ENCODE assay signal across 8 mouse cellular contexts in genomic region chr13:4608530-4608929, GRCm38 (mm10). TPM values are rescaled to one million over a fixed set of nuclear protein-coding genes. Genes with fewer than 3 reads are reported as not detected.
DNase-seq lines count a peak whose midpoint lies in the region; ATAC-seq and TF ChIP-seq lines count a peak whose summit lies in the region.

No protein-coding gene starts in this region.

- TF ChIP-seq POLR2A in ES-Bruce4 (IDR thresholded peaks at IDR 0.05; ENCODE audit: insufficient read depth, low read length): no peak

- DNase-seq in heart, postnatal 10 days: no peak
- no peak for DNase-seq in liver, postnatal 0 days
- no peak for DNase-seq in cerebellum, postnatal 36 days
- no peak for DNase-seq in adrenal gland, postnatal 25 days
- no peak for DNase-seq in gastrocnemius, postnatal 36 days

- no peak for TF ChIP-seq CTCF in ES-Bruce4 (IDR thresholded peaks at IDR 0.05; ENCODE audit: low read depth, low read length)
- no peak for TF ChIP-seq CTCF in liver, postnatal 0 days (IDR thresholded peaks at IDR 0.05; ENCODE audit: low read depth)

- peak overlapping the region; percentile 89 for H3K9ac ChIP-seq in heart, embryonic 13.5 days
- H3K9ac ChIP-seq in ES-Bruce4 (ENCODE audit: low read depth, poor library complexity, severe bottlenecking): peak overlapping the region; percentile 72
- peak overlapping the region; percentile 74 for H3K9ac ChIP-seq in forebrain, embryonic 16.5 days (replicated peaks; ENCODE audit: low read depth, low read length)
- peak overlapping the region; percentile 68 for H3K9ac ChIP-seq in liver, postnatal 0 days (replicated peaks)

- no peaks in the 10 kb centered on the region for H3K27me3 ChIP-seq in heart, embryonic 13.5 days (replicated peaks)
- no peaks in the 10 kb centered on the region for H3K27me3 ChIP-seq in ES-Bruce4 (ENCODE audit: control insufficient read depth, insufficient read depth, low read length, poor library complexity, severe bottlenecking)
- H3K27me3 ChIP-seq in forebrain, embryonic 16.5 days (replicated peaks; ENCODE audit: control insufficient read depth, insufficient read depth, low read length): no peaks in the 10 kb centered on the region
- H3K27me3 ChIP-seq in liver, postnatal 0 days (ENCODE audit: insufficient read depth, low read length): no peaks in the 10 kb centered on the region

- peak overlapping the region; percentile 77 for H3K4me2 ChIP-seq in heart, embryonic 13.5 days
- H3K4me2 ChIP-seq in forebrain, embryonic 16.5 days (ENCODE audit: low read length): peak overlapping the region; percentile 57
- peak overlapping the region; percentile 69 for H3K4me2 ChIP-seq in liver, postnatal 0 days (ENCODE audit: low read depth, low read length)

- ATAC-seq in heart, embryonic 13.5 days (ENCODE audit: extremely low read depth, insufficient number of reproducible peaks, low FRiP score, low TSS enrichment): no peak
- no peak for ATAC-seq in forebrain, embryonic 16.5 days
- peak; percentile 26 for ATAC-seq in liver, postnatal 0 days

- peak overlapping the region; percentile 74 for H3K27ac ChIP-seq in heart, embryonic 13.5 days (replicated peaks)
- H3K27ac ChIP-seq in ES-Bruce4 (ENCODE audit: insufficient read depth, low read length): peak overlapping the region; percentile 28; the same call in 1 of the 2 replicates
- peak overlapping the region; percentile 64 for H3K27ac ChIP-seq in forebrain, embryonic 16.5 days (ENCODE audit: low read length)
- peak overlapping the region; percentile 82 for H3K27ac ChIP-seq in liver, postnatal 0 days (ENCODE audit: low read depth)

- no peaks in the 10 kb centered on the region; the same call in 1 of the 2 replicates for H3K4me1 ChIP-seq in heart, embryonic 13.5 days
- H3K4me1 ChIP-seq in ES-Bruce4 (ENCODE audit: control insufficient read depth, insufficient read depth, low read length): no peaks in the 10 kb centered on the region
- 0 out of 2 replicates have a peak, but pooled peaks cover 2% of the 10 kb centered on the region for H3K4me1 ChIP-seq in forebrain, embryonic 16.5 days (replicated peaks; ENCODE audit: control insufficient read depth, insufficient read depth, low read length)
- no peaks in the 10 kb centered on the region for H3K4me1 ChIP-seq in liver, postnatal 0 days (ENCODE audit: insufficient read depth)

- H3K4me3 ChIP-seq in heart, embryonic 13.5 days: peak overlapping the region; percentile 76
- H3K4me3 ChIP-seq in ES-Bruce4 (ENCODE audit: low read depth, low read length): peak overlapping the region; percentile 94
- peak overlapping the region; percentile 70 for H3K4me3 ChIP-seq in forebrain, embryonic 16.5 days (replicated peaks; ENCODE audit: low read length)
- peak overlapping the region; percentile 61 for H3K4me3 ChIP-seq in liver, postnatal 0 days (ENCODE audit: low read depth, low read length)

- H3K36me3 ChIP-seq in heart, embryonic 13.5 days: peaks cover 8% of the 10 kb centered on the region; the same call in 1 of the 2 replicates
- no peaks in the 10 kb centered on the region for H3K36me3 ChIP-seq in ES-Bruce4 (ENCODE audit: control insufficient read depth, insufficient read depth, low read length, poor library complexity, severe bottlenecking)
- no peaks in the 10 kb centered on the region for H3K36me3 ChIP-seq in forebrain, embryonic 16.5 days (ENCODE audit: control insufficient read depth, insufficient read depth)
- H3K36me3 ChIP-seq in liver, postnatal 0 days (replicated peaks; ENCODE audit: insufficient read depth, low read length): no peaks in the 10 kb centered on the region

- no peak for TF ChIP-seq EP300 in ES-Bruce4 (IDR thresholded peaks at IDR 0.05; ENCODE audit: insufficient read depth, low read depth, low read length)
- TF ChIP-seq EP300 in liver, postnatal 0 days (IDR thresholded peaks at IDR 0.05; ENCODE audit: low read depth): no peak

- no peaks in the 10 kb centered on the region for H3K9me3 ChIP-seq in heart, embryonic 13.5 days
- no peaks in the 10 kb centered on the region for H3K9me3 ChIP-seq in ES-Bruce4 (replicated peaks; ENCODE audit: control insufficient read depth, insufficient read depth, low read length, poor library complexity, severe bottlenecking)
- H3K9me3 ChIP-seq in forebrain, embryonic 16.5 days (ENCODE audit: control insufficient read depth, low read length): no peaks in the 10 kb centered on the region
- no peaks in the 10 kb centered on the region for H3K9me3 ChIP-seq in liver, postnatal 0 days (ENCODE audit: low read length)

- intact Hi-C loops in heart, postnatal 10 days (cut with DNase I): loop anchor here (5.0 kb wide), 1 partner anchor 476 kb away; no protein-coding TSS in a partner anchor
- intact Hi-C loops in gastrocnemius, postnatal 36 days (cut with DNase I): no loop called here

- WGBS in heart, embryonic 13.5 days: 22% methylated on average over 9 of the region's 9 CpGs
- WGBS in forebrain, embryonic 16.5 days: 14% methylated on average over 9 of the region's 9 CpGs
- 25% methylated on average over 9 of the region's 9 CpGs for WGBS in liver, postnatal 0 days (ENCODE audit: insufficient replicate concordance)

RNA-seq across cellular contexts. Expression of gene Akr1e1, which starts 0.4 kb away (rescaled TPM):
- polyA plus RNA-seq in heart, embryonic 13.5 days (2015; fragmentation: Nextera tagmentation; extraction: Ambion mirVana): 40.7 and 46.4 TPM in 2 replicates
- 10 to 100 TPM; 17.7 to 20.3 TPM for total RNA-seq in heart, postnatal 10 days (2021)
- 25.4 and 26.7 TPM in 2 replicates for polyA plus RNA-seq in ES-Bruce4 (2011; ENCODE audit: insufficient read depth, insufficient read length, low read depth, missing spikeins)
- polyA plus RNA-seq in forebrain, embryonic 16.5 days (2015; fragmentation: Nextera tagmentation; extraction: Ambion mirVana): 45.3 and 48.0 TPM in 2 replicates
- 21.3 and 24.7 TPM in 2 replicates for polyA plus RNA-seq in liver, postnatal 0 days (2015; fragmentation: Nextera tagmentation; extraction: Ambion mirVana)
- 34.4 and 35.2 TPM in 2 replicates for total RNA-seq in adrenal gland, postnatal 25 days (2021)
- total RNA-seq in gastrocnemius, postnatal 36 days (2021): 10 to 100 TPM; 11.0 to 11.3 TPM

RNA-seq across cellular contexts. Expression of gene Akr1c21, which starts 34.7 kb away (rescaled TPM):
- polyA plus RNA-seq in heart, embryonic 13.5 days (2015; fragmentation: Nextera tagmentation; extraction: Ambion mirVana): not detected in 2 replicates
- total RNA-seq in heart, postnatal 10 days (2021): not detected
- not detected in 2 replicates for polyA plus RNA-seq in ES-Bruce4 (2011; ENCODE audit: insufficient read depth, insufficient read length, low read depth, missing spikeins)
- not detected in 2 replicates for polyA plus RNA-seq in forebrain, embryonic 16.5 days (2015; fragmentation: Nextera tagmentation; extraction: Ambion mirVana)
- not detected in 2 replicates for polyA plus RNA-seq in liver, postnatal 0 days (2015; fragmentation: Nextera tagmentation; extraction: Ambion mirVana)
- not detected in 2 replicates for total RNA-seq in adrenal gland, postnatal 25 days (2021)
- total RNA-seq in gastrocnemius, postnatal 36 days (2021): not detected

Comparison
In these comparisons a context has a peak if more than half of its experiments do, and no peak if none do; other contexts are left out.
1. H3K27ac ChIP-seq: peak in every context shown above with its lines; median percentile 82 in liver, postnatal 0 days; 74 in heart, embryonic 13.5 days; 64 in forebrain, embryonic 16.5 days; 28 in ES-Bruce4.